Mouse (Mus musculus): ENCODE results near the gene Terf2.

- TF ChIP-seq TAL1 (IDR thresholded peaks at IDR 0.05; ENCODE audit: low read length) (no peak), GATA1 (IDR thresholded peaks at IDR 0.05; ENCODE audit: low read length) (no peak)
These were observed 36.5 kb upstream of the Terf2 start for GRCm38 (mm10) chr8:107132581-107133491.

Measured in erythroblast, embryonic 14.5 days (primary cell).